Mouse (Mus musculus): ENCODE data around the gene Pde4b.

DNA sequence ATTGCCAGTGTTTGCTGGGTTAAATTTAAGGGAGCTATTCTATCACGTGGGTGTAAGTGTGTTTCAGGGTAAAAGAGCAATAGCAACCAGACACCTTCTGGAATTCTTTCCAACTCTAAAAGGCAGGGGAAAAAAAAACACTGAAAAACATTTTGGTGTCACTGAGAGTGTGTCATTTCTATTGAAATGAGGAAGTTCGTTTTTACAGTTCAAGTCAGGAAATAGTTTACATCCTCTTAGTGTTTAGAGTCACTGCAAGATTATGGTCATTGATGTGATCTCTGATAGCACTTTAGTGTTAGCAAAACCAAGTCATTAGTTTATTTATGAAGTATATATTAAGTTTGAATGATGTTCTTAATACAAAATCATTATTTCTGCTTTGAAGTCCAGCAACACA, 559.7 kb downstream of the Pde4b start:
- TF ChIP-seq CTCF (IDR thresholded peaks at IDR 0.05; ENCODE audit: borderline replicate concordance, control insufficient read depth, extremely low read depth, insufficient read depth, low read length, poor library complexity) (no peak), POLR2A (IDR thresholded peaks at IDR 0.05; ENCODE audit: control insufficient read depth, extremely low read depth, insufficient read depth, low read length, poor library complexity) (no peak)

Data from thymus, adult 2 months (tissue).